ENCODE assay signal across 8 mouse cellular contexts in genomic region chr7:84149821-84150220, GRCm38 (mm10). TPM values are rescaled to one million over a fixed set of nuclear protein-coding genes. Genes with fewer than 3 reads are reported as not detected.
DNase-seq lines count a peak whose midpoint lies in the region; ATAC-seq lines count a peak whose summit lies in the region.

No protein-coding gene starts in this region.

- peak overlapping the region; percentile 38 to 93 for H3K4me3 ChIP-seq in heart, embryonic 14.5 days (ENCODE audit: control insufficient read depth in 1 of 2, insufficient read depth in 1 of 2, low read depth in 1 of 2, low read length in 2 of 2)
- peak overlapping the region; percentile 97 for H3K4me3 ChIP-seq in hindbrain, embryonic 15.5 days
- peak overlapping the region; percentile 81 for H3K4me3 ChIP-seq in midbrain, embryonic 12.5 days

- 30% methylated on average over 4 of the region's 4 CpGs for WGBS in heart, embryonic 14.5 days
- 68% methylated on average over 4 of the region's 4 CpGs for WGBS in hindbrain, embryonic 15.5 days
- WGBS in midbrain, embryonic 12.5 days: 64% methylated on average over 4 of the region's 4 CpGs

- peak overlapping the region; percentile 78 for H3K4me2 ChIP-seq in heart, embryonic 14.5 days (ENCODE audit: low read length)
- H3K4me2 ChIP-seq in hindbrain, embryonic 15.5 days: peak overlapping the region; percentile 97
- peak overlapping the region; percentile 94 for H3K4me2 ChIP-seq in midbrain, embryonic 12.5 days (replicated peaks)

- peaks cover 5% of the 10 kb centered on the region; the same call in 1 of the 2 replicates for H3K36me3 ChIP-seq in heart, embryonic 14.5 days (ENCODE audit: control insufficient read depth, insufficient read depth, low read length)
- H3K36me3 ChIP-seq in hindbrain, embryonic 15.5 days: no peaks in the 10 kb centered on the region
- H3K36me3 ChIP-seq in midbrain, embryonic 12.5 days: 0 out of 2 replicates have a peak, but pooled peaks cover 5% of the 10 kb centered on the region

- no peaks in the 10 kb centered on the region for H3K27me3 ChIP-seq in heart, embryonic 14.5 days (ENCODE audit: control insufficient read depth, insufficient read depth, low read length)
- no peaks in the 10 kb centered on the region for H3K27me3 ChIP-seq in hindbrain, embryonic 15.5 days
- H3K27me3 ChIP-seq in midbrain, embryonic 12.5 days: no peaks in the 10 kb centered on the region

- H3K4me1 ChIP-seq in heart, embryonic 14.5 days (ENCODE audit: control insufficient read depth in 2 of 2, insufficient read depth in 2 of 2, low read length in 2 of 2): peaks cover 15 to 52% of the 10 kb centered on the region in 2 experiments
- H3K4me1 ChIP-seq in hindbrain, embryonic 15.5 days (replicated peaks): peaks cover 59% of the 10 kb centered on the region
- H3K4me1 ChIP-seq in midbrain, embryonic 12.5 days: peaks cover 52% of the 10 kb centered on the region

- peak overlapping the region; percentile 98 for H3K9ac ChIP-seq in heart, embryonic 14.5 days (ENCODE audit: low read length)
- H3K9ac ChIP-seq in hindbrain, embryonic 15.5 days: 0 out of 2 replicates have a peak overlapping the region, but pooled peaks have one; percentile 99
- H3K9ac ChIP-seq in midbrain, embryonic 12.5 days (replicated peaks): peak overlapping the region; percentile 11; the same call in 1 of the 2 replicates

- DNase-seq in heart, adult 8-10 months (ENCODE audit: low spot score): no peak
- peak; percentile 16 for DNase-seq in ZHBTc4 (ENCODE audit: low read depth, low spot score)
- DNase-seq in yolk sac, embryonic 10.5 days (ENCODE audit: low spot score): no peak
- DNase-seq in cerebellum, adult 8-10 months: no peak

- H3K27ac ChIP-seq in heart, embryonic 14.5 days (replicated peaks in 1 of 2; ENCODE audit: control insufficient read depth in 1 of 2, insufficient read depth in 1 of 2, low read depth in 2 of 2, low read length in 2 of 2): no peak overlapping the region; a peak in 1 of 4 replicates
- H3K27ac ChIP-seq in hindbrain, embryonic 15.5 days (replicated peaks): no peak overlapping the region
- H3K27ac ChIP-seq in midbrain, embryonic 12.5 days (replicated peaks): no peak overlapping the region

- no peak for ATAC-seq in heart, embryonic 14.5 days (ENCODE audit: insufficient number of reproducible peaks, insufficient read depth, low FRiP score, low read depth)
- no peak for ATAC-seq in hindbrain, embryonic 15.5 days (ENCODE audit: low FRiP score, low read depth)
- ATAC-seq in midbrain, embryonic 12.5 days (ENCODE audit: low FRiP score, low read depth): no peak
- ATAC-seq in CD4-positive, CD25-positive, alpha-beta regulatory T cell, adult 4 months: no peak

- H3K9me3 ChIP-seq in heart, embryonic 14.5 days (ENCODE audit: control insufficient read depth, low read length): no peaks in the 10 kb centered on the region
- no peaks in the 10 kb centered on the region for H3K9me3 ChIP-seq in hindbrain, embryonic 15.5 days
- H3K9me3 ChIP-seq in midbrain, embryonic 12.5 days: no peaks in the 10 kb centered on the region

RNA-seq across cellular contexts. Expression of gene Abhd17c, which starts 1.9 kb away (rescaled TPM):
- 76.7 and 82.0 TPM in 2 replicates for polyA plus RNA-seq in heart, embryonic 14.5 days (2014; fragmentation: Nextera tagmentation; extraction: Ambion mirVana)
- 10 to 100 TPM; 28.0 to 31.6 (median 28.8) TPM for total RNA-seq in heart, adult 8-10 months (2022)
- polyA plus RNA-seq in hindbrain, embryonic 15.5 days (2015; fragmentation: Nextera tagmentation; extraction: Ambion mirVana): 70.6 and 76.6 TPM in 2 replicates
- 68.8 and 71.1 TPM in 2 replicates for polyA plus RNA-seq in midbrain, embryonic 12.5 days (2016; fragmentation: Nextera tagmentation; extraction: Ambion mirVana)
- polyA plus RNA-seq in CD4-positive, CD25-positive, alpha-beta regulatory T cell, adult 4 months (2017; shearing (Covaris generic)): 10 to 100 TPM in 1 of 2 experiments, 1 to 10 TPM in 1; 6.1 to 11.7 TPM

Comparison
In these comparisons a context has a peak if more than half of its experiments do, and no peak if none do; other contexts are left out.
1. H3K9ac ChIP-seq: peak in every context shown above with its lines; median percentile 99 in hindbrain, embryonic 15.5 days; 98 in heart, embryonic 14.5 days; 11 in midbrain, embryonic 12.5 days.